Mouse (Mus musculus) CH12.LX (cell line): ENCODE measurements at regions not wholly inside any gene's neighbourhood (a gene's known extent, or its start where the extent isn't known, plus 50 kb on each side); places are given as distances from the start of the nearest gene placed in this dataset.

ENCODE experiments used
- DNase-seq: peaks from one replicate; pipeline ENCODE4 v3.0.0-alpha.2; 2013; ENCODE audit errors: extremely low read depth
- H3K27ac ChIP-seq: 2 replicates; pipeline ENCODE4 v1.5.1; 2012; ENCODE audit warnings: low read depth, mild to moderate bottlenecking, control low read depth, moderate library complexity; ENCODE audit not compliant: insufficient read depth
- H3K27me3 ChIP-seq: replicated peaks from 2 replicates; pipeline ENCODE3; 2012; ENCODE audit warnings: inconsistent platforms
- H3K36me3 ChIP-seq, 2 experiments: replicated peaks in 1 of 2; 2 replicates each; pipeline versions ENCODE3 to v1.6.1; 2012; ENCODE audit warnings: inconsistent platforms in 1 of 2, low read length in 1 of 2, mild to moderate bottlenecking in 1 of 2, mixed read lengths in 1 of 2, moderate library complexity in 1 of 2; ENCODE audit not compliant: control insufficient read depth in 1 of 2, insufficient read depth in 1 of 2
- H3K4me1 ChIP-seq, 2 experiments: 2 replicates each; pipeline ENCODE4 v1.6.1; 2012; ENCODE audit warnings: inconsistent platforms in 1 of 2, moderate library complexity in 1 of 2; ENCODE audit not compliant: insufficient read depth in 2 of 2, control insufficient read depth in 1 of 2
- H3K4me2 ChIP-seq: 2 replicates; pipeline ENCODE4 v1.6.1; 2012; ENCODE audit warnings: low read depth, mild to moderate bottlenecking, control low read depth; ENCODE audit not compliant: poor library complexity, insufficient read depth, severe bottlenecking
- H3K4me3 ChIP-seq, 3 experiments: fragments of 150-350 bp in 1 of 3; sonication (generic) in 1 of 3; replicated peaks in 1 of 3; 2 replicates each; pipeline versions ENCODE3 to v1.5.1; 2011 to 2012; ENCODE audit warnings: low read depth in 2 of 3, low read length in 2 of 3, mild to moderate bottlenecking in 2 of 3, moderate library complexity in 2 of 3, control low read depth in 1 of 3, improper control_type of control experiment in 1 of 3, inconsistent platforms in 1 of 3, mixed read lengths in 1 of 3; ENCODE audit not compliant: poor library complexity in 1 of 3
- H3K79me2 ChIP-seq: replicated peaks from 2 replicates; pipeline ENCODE4 v1.6.1; 2012; ENCODE audit warnings: mild to moderate bottlenecking, moderate library complexity; ENCODE audit not compliant: control insufficient read depth, poor library complexity, insufficient read depth, severe bottlenecking; ENCODE audit errors: extremely low read depth
- H3K9ac ChIP-seq: 2 replicates; pipeline ENCODE4 v1.6.1; 2012; ENCODE audit warnings: low read depth, mild to moderate bottlenecking, control low read depth, moderate library complexity; ENCODE audit not compliant: insufficient read depth
- H3K9me3 ChIP-seq: replicated peaks from 2 replicates; pipeline ENCODE3; 2012; ENCODE audit warnings: low read length, inconsistent platforms, mixed read lengths
- BHLHE40 ChIP-seq: IDR thresholded peaks from 2 replicates; pipeline ENCODE4 v1.6.1; 2011; ENCODE audit warnings: mild to moderate bottlenecking, low read depth, low read length, improper control_type of control experiment
- CHD1 ChIP-seq: IDR thresholded peaks from 2 replicates; pipeline ENCODE4 v1.6.1; 2012; ENCODE audit warnings: low read depth, low read length, improper control_type of control experiment, inconsistent platforms
- E2F4 ChIP-seq: IDR thresholded peaks from 2 replicates; pipeline ENCODE4 v1.6.1; 2011; ENCODE audit warnings: low read depth, low read length, improper control_type of control experiment; ENCODE audit not compliant: insufficient replicate concordance
- EP300 ChIP-seq: IDR thresholded peaks from 2 replicates; pipeline ENCODE4 v1.6.1; 2011; ENCODE audit warnings: low read length, improper control_type of control experiment
- HCFC1 ChIP-seq: IDR thresholded peaks from 2 replicates; pipeline ENCODE4 v1.6.1; 2012; ENCODE audit warnings: low read depth, mild to moderate bottlenecking, inconsistent platforms, low read length, improper control_type of control experiment
- IRF4 ChIP-seq: IDR thresholded peaks from 2 replicates; pipeline ENCODE4 v1.6.1; 2014; ENCODE audit warnings: low read depth, mild to moderate bottlenecking, inconsistent platforms, low read length, improper control_type of control experiment
- JUN ChIP-seq: IDR thresholded peaks from 2 replicates; pipeline ENCODE4 v1.6.1; 2011; ENCODE audit warnings: low read depth, mild to moderate bottlenecking, low read length, improper control_type of control experiment, moderate library complexity; ENCODE audit not compliant: insufficient read depth
- JUND ChIP-seq: conservative IDR thresholded peaks from 2 replicates; pipeline ENCODE4 v1.6.1; 2011; ENCODE audit warnings: low read depth, low read length, improper control_type of control experiment
- KAT2A ChIP-seq: IDR thresholded peaks from 2 replicates; pipeline ENCODE4 v1.6.1; 2012; ENCODE audit warnings: low read length, improper control_type of control experiment, inconsistent platforms; ENCODE audit not compliant: insufficient replicate concordance
- MAFK ChIP-seq: IDR thresholded peaks from 2 replicates; pipeline ENCODE4 v1.6.1; 2011; ENCODE audit warnings: low read length, improper control_type of control experiment; ENCODE audit not compliant: insufficient replicate concordance
- MAX ChIP-seq: IDR thresholded peaks from 2 replicates; pipeline ENCODE4 v1.6.1; 2011; ENCODE audit warnings: low read length, improper control_type of control experiment
- MAZ ChIP-seq: IDR thresholded peaks from 2 replicates; pipeline ENCODE4 v1.6.1; 2012; ENCODE audit warnings: low read depth, mild to moderate bottlenecking, inconsistent platforms, low read length, improper control_type of control experiment, moderate library complexity
- MEF2A ChIP-seq: IDR thresholded peaks from 2 replicates; pipeline ENCODE4 v1.6.1; 2014; ENCODE audit warnings: low read depth, mild to moderate bottlenecking, inconsistent platforms, low read length, improper control_type of control experiment, borderline replicate concordance
- MXI1 ChIP-seq: IDR thresholded peaks from 2 replicates; pipeline ENCODE4 v1.6.1; 2011; ENCODE audit warnings: mild to moderate bottlenecking, low read depth, low read length, improper control_type of control experiment
- NELFE ChIP-seq: IDR thresholded peaks from 2 replicates; pipeline ENCODE4 v1.6.1; 2011; ENCODE audit warnings: low read depth, low read length, improper control_type of control experiment
- POLR2A ChIP-seq: IDR thresholded peaks from 2 replicates; pipeline ENCODE4 v1.6.1; 2011; ENCODE audit warnings: low read depth, mild to moderate bottlenecking, improper control_type of control experiment, low read length
- POLR2AphosphoS2 ChIP-seq: IDR thresholded peaks from 2 replicates; pipeline ENCODE4 v1.6.1; 2011; ENCODE audit warnings: low read depth, low read length, improper control_type of control experiment
- RAD21 ChIP-seq: IDR thresholded peaks from 2 replicates; pipeline ENCODE4 v1.6.1; 2011; ENCODE audit warnings: low read depth, mild to moderate bottlenecking, low read length, improper control_type of control experiment, moderate library complexity
- RCOR1 ChIP-seq: conservative IDR thresholded peaks from 2 replicates; pipeline ENCODE4 v1.6.1; 2012; ENCODE audit warnings: low read depth, mild to moderate bottlenecking, inconsistent platforms, low read length, improper control_type of control experiment
- SIN3A ChIP-seq: IDR thresholded peaks from 2 replicates; pipeline ENCODE4 v1.6.1; 2012; ENCODE audit warnings: low read length, improper control_type of control experiment, inconsistent platforms
- SMC3 ChIP-seq: IDR thresholded peaks from 2 replicates; pipeline ENCODE4 v1.6.1; 2011; ENCODE audit warnings: low read depth, low read length, improper control_type of control experiment
- TCF12 ChIP-seq: IDR thresholded peaks from 2 replicates; pipeline ENCODE4 v1.6.1; 2014; ENCODE audit warnings: low read depth, mild to moderate bottlenecking, inconsistent platforms, low read length, improper control_type of control experiment
- USF1 ChIP-seq: IDR thresholded peaks from 2 replicates; pipeline ENCODE4 v1.6.1; 2014; ENCODE audit warnings: low read depth, mild to moderate bottlenecking, inconsistent platforms, low read length, improper control_type of control experiment
- ZMIZ1 ChIP-seq: IDR thresholded peaks from 2 replicates; pipeline ENCODE4 v1.6.1; 2012; ENCODE audit warnings: low read depth, mild to moderate bottlenecking, inconsistent platforms, low read length, improper control_type of control experiment
- ZNF384 ChIP-seq: IDR thresholded peaks from 2 replicates; pipeline ENCODE4 v1.6.1; 2012; ENCODE audit warnings: low read depth, low read length, improper control_type of control experiment, inconsistent platforms
- dilution Hi-C: fragments of 300-500 bp; cut with MboI; formaldehyde crosslinking; loops from 2 replicates; pipeline ENCODE4 v1.14.3; 2020; ENCODE audit warnings: low sequenced_read_pairs; ENCODE audit not compliant: extremely low pct_unique_long_range_greater_than_20kb, extremely low pct_ligation_motif_present
- in situ Hi-C: fragments of 300-500 bp; cut with MboI; formaldehyde crosslinking; loops from 3 replicates; pipeline ENCODE4 v1.14.3; 2019; ENCODE audit warnings: low sequenced_read_pairs, low pct_ligation_motif_present, low pct_unique_long_range_greater_than_20kb, mixed read lengths

DNA sequence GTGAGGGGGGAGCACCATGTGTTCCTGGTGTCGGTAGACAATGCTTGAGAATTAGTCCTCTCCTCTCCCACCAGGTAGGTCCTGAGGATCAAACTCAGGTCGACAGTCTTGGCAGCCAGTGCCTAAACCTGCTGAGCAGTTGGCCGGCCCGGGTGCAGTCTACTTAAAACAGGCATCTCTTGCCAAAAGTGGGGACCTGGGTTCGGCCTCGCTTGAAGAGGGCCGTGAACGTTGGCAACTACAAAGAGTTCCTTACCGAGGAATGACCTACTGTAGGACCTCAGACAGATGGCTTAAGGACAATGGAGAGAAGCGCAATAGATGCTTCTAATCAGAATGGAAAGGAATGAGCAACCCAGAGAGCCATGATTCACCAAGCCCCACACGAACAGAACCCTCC lies 287.5 kb upstream of the Gm11146 start:
- no peak for DNase-seq
- no peak overlapping the region for H3K4me3 ChIP-seq
- no peak overlapping the region for H3K4me2 ChIP-seq
- H3K36me3 ChIP-seq, result no peaks in the 10 kb centered on the region
- in situ Hi-C loops, result no loop called here
- H3K27ac ChIP-seq, result no peak overlapping the region
- H3K9ac ChIP-seq, result no peak overlapping the region
- H3K79me2 ChIP-seq, result no peaks in the 10 kb centered on the region
- H3K9me3 ChIP-seq, result peaks cover 58% of the 10 kb centered on the region
- TF ChIP-seq MAX (no peak), KAT2A (no peak), SIN3A (no peak), MAFK (no peak), IRF4 (no peak), MEF2A (no peak), POLR2A (no peak), E2F4 (no peak), TCF12 (no peak), CHD1 (no peak), ZMIZ1 (no peak), NELFE (no peak), HCFC1 (no peak), EP300 (no peak), RAD21 (no peak), USF1 (no peak), MXI1 (no peak), POLR2AphosphoS2 (no peak)
- TF ChIP-seq, all 38 proteins: peak for 0
- Histone ChIP-seq H3K27me3 (no peaks in the 10 kb centered on the region), H3K4me1 (no peaks in the 10 kb centered on the region)
- dilution Hi-C loops, result no loop called here

- in situ Hi-C loops, result no loop called here
- Histone ChIP-seq H3K4me1 (no peaks in the 10 kb centered on the region), H3K4me2 (no peak overlapping the region), H3K79me2 (no peaks in the 10 kb centered on the region), H3K9ac (no peak overlapping the region), H3K9me3 (peaks cover 62% of the 10 kb centered on the region), H3K4me3 (no peak overlapping the region), H3K27ac (no peak overlapping the region), H3K27me3 (no peaks in the 10 kb centered on the region), H3K36me3 (no peaks in the 10 kb centered on the region)
- no peak for DNase-seq
- no peak for TF ChIP-seq HCFC1
- no peak for TF ChIP-seq ZMIZ1
- no peak for TF ChIP-seq SMC3
- no peak for TF ChIP-seq NELFE
- TF ChIP-seq ZNF384, result no peak
- TF ChIP-seq JUN, result no peak
- TF ChIP-seq MAZ, result no peak
- TF ChIP-seq JUND, result no peak
- no peak for TF ChIP-seq SIN3A
- no peak for TF ChIP-seq RCOR1
- no peak for TF ChIP-seq MEF2A
- TF ChIP-seq BHLHE40, result no peak
- no peak for TF ChIP-seq TCF12
- no peak for TF ChIP-seq EP300
- dilution Hi-C loops, result no loop called here
Measured at GRCm38 (mm10) chr16:77885060-77885679, 283.3 kb upstream of the Gm11146 start.
